Mouse (Mus musculus): Measurements from ENCODE around the gene Pskh1. TPM values are rescaled to one million over a fixed set of nuclear protein-coding genes. Genes with fewer than 3 reads are reported as not detected.

Pskh1 gene
- polyA plus RNA-seq, 3 experiments from 2014 or later = 10.0 to 14.4 (median 11.1) TPM

DNA sequence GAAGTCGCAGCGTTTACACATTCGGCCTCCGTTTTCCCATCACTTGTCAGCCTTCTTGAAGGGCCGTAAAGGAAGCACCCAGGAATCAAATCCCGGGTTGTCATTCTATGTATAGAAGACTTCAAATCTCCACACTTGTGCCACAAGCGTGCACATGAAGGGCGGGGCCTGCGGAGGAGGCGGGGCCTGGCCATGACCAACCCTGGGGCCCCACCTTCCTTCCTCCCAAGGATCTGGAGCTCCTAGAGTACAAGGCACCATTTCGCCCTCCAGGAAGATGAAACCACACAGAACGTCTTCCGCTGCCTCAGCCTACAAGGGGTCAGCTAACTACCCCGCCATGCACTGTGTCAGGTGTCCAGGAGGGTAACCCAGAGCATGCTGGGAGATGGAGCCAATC, 60.9 kb downstream of the Pskh1 start:
- ATAC-seq = no peak

GRCm38 (mm10) chr8:105961536-105961935, 61.3 kb downstream of the Pskh1 start:
- no peak for ATAC-seq

DNA sequence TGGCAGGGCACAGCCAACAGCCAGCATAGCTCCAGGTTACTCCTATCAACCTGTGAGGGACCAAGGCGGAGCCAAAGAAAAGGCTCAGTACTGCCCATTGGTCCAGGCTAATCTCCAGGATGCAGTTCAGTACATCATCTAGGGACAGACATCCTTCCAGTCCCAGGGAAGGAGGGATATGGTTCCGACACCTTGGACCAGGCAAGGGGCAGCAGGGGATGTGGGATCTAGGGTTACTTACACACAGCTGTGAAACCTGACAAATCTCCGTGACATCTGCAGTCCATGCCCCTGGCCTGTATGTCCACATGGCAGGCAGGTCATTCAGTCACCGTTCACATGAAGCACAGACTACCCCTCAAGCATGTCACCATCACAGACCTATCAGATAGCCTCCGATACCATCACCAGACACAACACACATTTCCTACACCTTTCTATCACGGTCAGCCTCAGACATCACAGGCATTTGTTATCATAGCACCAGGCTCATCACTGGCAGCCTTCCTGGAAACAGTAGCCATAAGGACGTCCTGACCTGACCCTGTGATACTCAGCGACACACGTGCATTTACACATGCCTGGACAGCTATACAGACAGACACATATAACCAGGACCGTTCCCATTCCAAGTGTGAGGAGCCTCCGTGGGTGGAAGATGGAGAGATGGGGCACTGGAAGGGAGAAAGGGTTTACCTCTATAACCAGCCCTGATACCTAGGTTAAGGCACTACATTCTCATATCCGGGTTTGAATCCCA, 64.4 kb downstream of the Pskh1 start:
- no peak for ATAC-seq

DNA sequence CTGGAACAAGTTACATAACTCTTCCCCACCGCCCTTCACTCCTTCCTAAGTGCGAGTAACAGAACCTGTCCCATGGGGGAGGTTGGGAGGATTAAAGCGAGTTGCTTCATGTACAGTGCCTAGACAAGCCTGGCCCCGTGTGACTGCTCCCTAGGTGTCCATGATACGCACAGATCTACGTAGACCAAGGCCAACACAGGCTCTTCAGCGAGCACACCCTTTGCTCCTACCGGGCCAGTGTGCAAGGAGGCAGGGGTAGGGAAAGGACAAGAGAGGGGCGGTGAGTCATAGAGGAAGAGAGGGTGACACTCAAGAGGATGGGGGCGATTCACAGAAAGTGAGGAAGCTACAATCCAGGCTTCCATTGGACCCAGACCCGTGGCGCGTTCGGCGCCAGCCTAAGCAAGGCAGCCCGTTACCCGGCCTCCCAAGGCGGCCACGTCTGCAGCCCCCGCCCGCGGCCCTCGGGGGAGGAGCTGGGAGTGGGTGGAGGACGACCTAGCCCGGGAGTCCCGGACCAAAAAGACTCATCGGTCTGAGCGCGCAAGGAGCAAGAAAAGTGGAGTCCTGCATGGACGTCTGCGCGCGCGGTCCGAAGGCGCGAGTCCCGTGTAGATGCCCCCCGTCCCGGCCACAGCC, 65.1 kb downstream of the Pskh1 start:
- ATAC-seq = peak; percentile 81

DNA sequence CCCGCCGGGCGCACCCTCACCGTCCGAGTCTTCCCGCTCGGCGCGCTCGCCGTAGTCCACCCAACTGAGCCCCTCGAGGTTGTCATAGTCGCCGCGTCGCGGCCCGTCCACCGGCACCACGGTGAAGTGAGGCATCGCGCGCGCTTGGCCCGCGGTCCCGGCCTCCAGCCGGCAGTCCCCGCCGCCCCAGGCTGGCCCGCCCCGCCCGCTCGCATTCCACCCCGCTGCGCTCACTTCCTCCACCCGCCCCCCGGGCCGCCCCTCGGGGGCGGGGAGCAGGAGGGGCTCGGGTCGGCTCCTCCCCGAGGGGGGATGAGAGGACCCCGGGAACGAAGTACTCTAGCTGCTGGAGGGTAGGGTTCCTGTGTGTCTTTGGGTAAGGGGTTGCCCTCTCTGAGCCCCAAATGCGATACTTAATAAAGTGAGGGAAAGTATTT, 65.7 kb downstream of the Pskh1 start, which contains the start of gene Slc12a4:
Slc12a4 (minus strand) TSS at position 193 of the 437 bp plus-strand sequence.
- peak; percentile 80 for ATAC-seq

DNA sequence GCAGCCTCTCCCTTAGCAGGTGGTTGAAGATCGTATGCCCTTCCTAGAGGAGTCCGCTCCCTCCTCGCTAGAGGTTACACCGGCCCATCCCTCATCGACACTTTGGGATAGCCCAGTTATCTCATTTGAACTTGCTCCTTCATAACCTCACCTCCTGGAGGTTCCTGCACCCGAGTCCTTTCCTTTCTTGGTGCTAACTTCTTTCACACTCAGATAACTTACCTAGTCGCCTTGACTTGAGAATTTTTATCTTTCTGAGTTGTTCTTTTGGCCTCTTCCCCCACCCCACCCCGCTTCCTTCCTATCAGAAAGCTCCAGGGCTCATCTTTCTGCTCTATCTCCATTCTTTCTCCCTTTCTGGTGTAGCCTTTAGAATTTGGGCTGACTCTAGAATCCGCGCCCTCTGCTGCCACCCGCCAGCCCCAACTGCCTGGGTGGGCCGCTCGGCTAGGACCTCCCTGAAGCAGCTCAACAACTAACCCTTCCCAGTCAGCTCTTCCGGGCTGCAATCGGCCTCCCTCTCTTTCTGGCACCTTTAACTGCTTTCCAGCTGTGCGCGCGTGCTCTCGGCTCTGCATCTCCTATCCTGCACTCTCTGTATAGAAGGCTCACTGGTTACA, 66.6 kb downstream of the Pskh1 start:
- ATAC-seq = no peak

DNA sequence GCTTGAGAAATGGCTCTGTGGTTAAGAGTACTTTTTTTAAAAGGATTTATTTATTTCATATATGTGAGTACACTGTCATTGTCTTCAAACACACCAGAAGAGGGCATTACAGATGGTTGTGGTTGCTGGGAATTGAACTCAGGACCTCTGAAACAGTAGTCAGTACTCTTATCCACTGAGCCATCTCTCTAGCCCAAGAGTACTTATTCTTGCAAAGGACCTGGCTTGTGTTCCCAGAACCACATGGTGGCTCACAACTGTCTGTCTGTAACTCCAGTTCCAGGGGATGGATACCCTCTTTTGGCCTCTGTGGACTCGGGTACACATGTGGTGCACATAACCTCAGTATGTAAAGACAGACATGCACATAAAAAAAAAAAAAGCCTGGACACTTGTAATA, 69.1 kb downstream of the Pskh1 start:
- ATAC-seq = no peak

DNA sequence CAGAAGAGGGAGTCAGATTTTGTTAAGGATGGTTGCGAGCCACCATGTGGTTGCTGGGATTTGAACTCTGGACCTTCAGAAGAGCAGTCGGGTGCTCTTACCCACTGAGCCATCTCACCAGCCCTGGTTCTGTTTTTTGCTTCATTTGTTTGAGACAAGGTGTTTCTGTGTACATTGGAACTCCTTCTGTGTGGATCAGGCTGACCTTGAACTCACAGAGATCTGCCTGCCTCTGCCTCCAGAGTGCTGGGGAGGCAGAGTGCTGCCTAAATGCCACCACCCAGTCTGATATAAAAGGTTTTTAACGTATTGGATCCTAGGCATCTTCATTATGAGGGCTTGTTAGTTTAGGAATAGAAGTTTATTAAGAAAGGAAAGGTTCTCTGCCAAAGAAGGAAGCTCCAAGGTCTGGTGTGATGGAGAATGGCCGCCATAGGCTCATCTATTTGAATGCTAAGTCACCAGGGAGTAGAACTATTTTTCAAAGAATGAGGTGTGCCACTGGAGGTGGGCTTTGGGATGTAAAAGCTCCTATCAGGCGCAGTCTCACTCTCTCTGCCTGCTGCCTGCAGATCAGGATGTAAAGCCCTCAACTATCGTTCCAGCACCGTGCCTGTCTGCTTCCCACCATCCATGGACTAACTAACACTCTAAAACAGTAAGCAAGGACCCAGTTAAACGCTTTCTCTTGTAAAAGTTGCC, 70.9 kb downstream of the Pskh1 start:
- no peak for ATAC-seq

DNA sequence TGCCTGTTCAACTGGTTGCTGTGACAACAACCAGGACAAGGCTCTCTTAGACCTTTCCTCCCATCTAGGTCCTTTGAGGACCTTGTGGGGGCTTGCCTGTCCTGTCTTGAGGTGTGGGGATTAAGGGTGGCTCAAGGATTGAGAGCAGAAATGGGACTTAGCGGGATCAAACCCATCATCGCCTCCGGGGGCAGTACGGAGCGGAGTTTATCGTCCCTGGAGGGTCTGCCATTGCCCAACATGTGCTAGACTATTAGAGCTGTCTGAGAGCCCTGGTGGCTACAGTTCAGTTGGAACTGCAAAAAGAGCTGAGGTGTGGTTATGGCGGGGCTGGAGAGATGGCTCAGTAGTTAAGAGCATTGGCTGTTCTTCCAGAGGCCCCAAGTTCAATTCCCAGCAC, 75.1 kb downstream of the Pskh1 start:
- no peak for ATAC-seq

DNA sequence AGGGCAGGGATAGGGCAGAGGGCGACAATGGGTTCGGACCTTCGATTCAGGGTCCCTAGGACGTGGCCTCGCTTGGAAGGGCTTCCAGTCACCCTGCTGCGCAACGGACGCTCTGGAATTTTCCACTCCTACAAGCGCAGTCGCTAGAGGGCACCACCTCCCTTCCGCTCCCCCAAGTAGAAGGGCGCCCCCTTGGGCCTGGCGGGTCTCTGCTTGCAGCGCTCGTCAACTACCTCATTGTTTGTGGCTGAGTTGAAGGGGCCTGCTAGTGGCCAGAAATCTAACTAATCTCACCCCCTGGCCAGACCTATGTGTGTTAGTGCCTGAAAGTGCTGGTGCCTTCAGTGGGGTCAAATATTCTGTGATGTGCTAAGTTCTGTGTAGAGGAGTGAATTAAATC, 79.1 kb downstream of the Pskh1 start, which contains the start of gene Dpep3:
Dpep3 (minus strand) TSS at position 105 of the 400 bp plus-strand sequence.
- no peak for ATAC-seq

DNA sequence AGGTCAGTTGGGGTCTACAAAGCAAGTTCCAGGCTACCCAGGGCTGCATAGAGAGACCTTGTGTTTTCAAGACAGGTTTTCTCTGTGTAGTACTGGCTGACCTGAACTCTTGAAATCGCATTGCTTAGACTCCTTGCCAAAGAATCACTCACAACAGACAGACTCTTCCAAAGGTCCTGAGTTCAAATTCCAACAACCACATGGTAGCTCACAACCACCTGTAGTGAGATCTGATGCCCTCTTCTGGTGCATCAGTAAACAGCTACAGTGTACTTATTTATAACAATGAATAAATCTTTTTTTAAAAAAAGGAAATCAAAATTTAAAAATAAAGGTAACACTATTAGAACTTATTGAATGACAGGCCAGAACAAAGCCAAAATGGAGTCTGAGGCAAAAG, 80.9 kb downstream of the Pskh1 start:
- no peak for ATAC-seq

Other genes starting within 250 kb of the Pskh1 start
- 1 to 10 TPM; 4.6 to 6.8 (median 6.6) TPM for gene Carmil2, start 214.2 kb upstream of the Pskh1 start, polyA plus RNA-seq (2017; shearing (Covaris generic))
- 10 to 100 TPM; 53.2 to 71.2 (median 54.5) TPM for gene Acd, start 199.3 kb upstream of the Pskh1 start, polyA plus RNA-seq (2017; shearing (Covaris generic))
- 10 to 100 TPM in 1 of 3 experiments, 1 to 10 TPM in 2; 7.2 to 11.0 (median 9.0) TPM for gene Pard6a, start 199.3 kb upstream of the Pskh1 start, polyA plus RNA-seq (2017; shearing (Covaris generic))
- not detected for gene 4933405L10Rik, start 192.8 kb upstream of the Pskh1 start, polyA plus RNA-seq (2017; shearing (Covaris generic))
- gene Enkd1, start 192.2 kb upstream of the Pskh1 start, polyA plus RNA-seq (2017; shearing (Covaris generic)) = 1 to 10 TPM; 1.3 to 2.9 (median 1.9) TPM
- 1 to 10 TPM; 1.7 to 5.9 (median 3.9) TPM for gene Gfod2, start 141.8 kb upstream of the Pskh1 start, polyA plus RNA-seq (2017; shearing (Covaris generic))
- 1 to 10 TPM; 5.3 to 8.7 (median 5.9) TPM for gene Ranbp10, start 73.1 kb upstream of the Pskh1 start, polyA plus RNA-seq (2017; shearing (Covaris generic))
- gene Tsnaxip1, start 72.7 kb upstream of the Pskh1 start, polyA plus RNA-seq (2017; shearing (Covaris generic)) = not detected
- 10 to 100 TPM; 13.8 to 22.1 (median 18.4) TPM for gene Cenpt, start 47.2 kb upstream of the Pskh1 start, polyA plus RNA-seq (2017; shearing (Covaris generic))
- 1 to 10 TPM; 5.5 to 6.7 (median 6.0) TPM for gene Thap11, start 45.3 kb upstream of the Pskh1 start, polyA plus RNA-seq (2017; shearing (Covaris generic))
- gene Nutf2, start 39.9 kb upstream of the Pskh1 start, polyA plus RNA-seq (2017; shearing (Covaris generic)) = 10 to 100 TPM; 10.8 to 70.1 (median 13.0) TPM
- gene Edc4, start 19.6 kb upstream of the Pskh1 start, polyA plus RNA-seq (2017; shearing (Covaris generic)) = 10 to 100 TPM; 28.1 to 41.1 (median 33.9) TPM
- gene Nrn1l, start 6.9 kb upstream of the Pskh1 start, polyA plus RNA-seq (2017; shearing (Covaris generic)) = 1 to 10 TPM in 2 of 3 experiments, not detected in 1; 1.2 to 1.8 TPM
- gene Ctrl, start 33.4 kb downstream of the Pskh1 start, polyA plus RNA-seq (2017; shearing (Covaris generic)) = 1 to 10 TPM; 3.0 to 4.1 (median 3.4) TPM
- gene Psmb10, start 38.0 kb downstream of the Pskh1 start, polyA plus RNA-seq (2017; shearing (Covaris generic)) = 100 to 1,000 TPM; 368 to 388 (median 373) TPM
- under 1 TPM; 0.44 to 0.67 (median 0.45) TPM for gene Lcat, start 42.9 kb downstream of the Pskh1 start, polyA plus RNA-seq (2017; shearing (Covaris generic))
- gene Slc12a4, start 65.7 kb downstream of the Pskh1 start, polyA plus RNA-seq (2017; shearing (Covaris generic)) = 1 to 10 TPM; 5.4 to 8.8 (median 6.4) TPM
- gene Dpep3, start 79.0 kb downstream of the Pskh1 start, polyA plus RNA-seq (2017; shearing (Covaris generic)) = not detected
- 10 to 100 TPM; 29.0 to 36.7 (median 32.2) TPM for gene Dus2, start 90.9 kb downstream of the Pskh1 start, polyA plus RNA-seq (2017; shearing (Covaris generic))
- gene Dpep2nb, start 105.5 kb downstream of the Pskh1 start, polyA plus RNA-seq (2017; shearing (Covaris generic)) = not detected
- 10 to 100 TPM in 2 of 3 experiments, 1 to 10 TPM in 1; 9.3 to 15.6 (median 12.3) TPM for gene Ddx28, start 111.4 kb downstream of the Pskh1 start, polyA plus RNA-seq (2017; shearing (Covaris generic))
- gene Nfatc3, start 158.4 kb downstream of the Pskh1 start, polyA plus RNA-seq (2017; shearing (Covaris generic)) = 10 to 100 TPM; 35.1 to 41.7 (median 37.1) TPM
- gene Esrp2, start 236.5 kb downstream of the Pskh1 start, polyA plus RNA-seq (2017; shearing (Covaris generic)) = under 1 TPM in 2 of 3 experiments, not detected in 1; 0.20 to 0.64 TPM
- 1 to 10 TPM; 4.5 to 6.2 (median 4.7) TPM for gene Pla2g15, start 250.0 kb downstream of the Pskh1 start, polyA plus RNA-seq (2017; shearing (Covaris generic))